Mouse (Mus musculus) testis, adult 2 months (tissue): ENCODE measurements around the gene Ip6k1. TPM values are rescaled to one million over a fixed set of nuclear protein-coding genes. Genes with fewer than 3 reads are reported as not detected.

ENCODE experiments used
- H3K27ac ChIP-seq: fragments of 200-500 bp; 2 replicates; pipeline ENCODE4 v1.5.1; 2012; ENCODE audit warnings: low read depth, low read length; ENCODE audit not compliant: control insufficient read depth, insufficient read depth
- H3K27me3 ChIP-seq: fragments of 200-500 bp; 2 replicates; pipeline ENCODE4 v1.6.1; 2012; ENCODE audit warnings: mild to moderate bottlenecking, low read length, moderate library complexity; ENCODE audit not compliant: control insufficient read depth, insufficient read depth
- H3K36me3 ChIP-seq: fragments of 200-500 bp; 2 replicates; pipeline ENCODE4 v1.6.1; 2012; ENCODE audit warnings: mild to moderate bottlenecking, low read length; ENCODE audit not compliant: control insufficient read depth, insufficient read depth
- H3K4me1 ChIP-seq: fragments of 200-500 bp; 2 replicates; pipeline ENCODE4 v1.6.1; 2012; ENCODE audit warnings: low read length; ENCODE audit not compliant: control insufficient read depth, insufficient read depth
- H3K4me3 ChIP-seq: fragments of 200-500 bp; 2 replicates; pipeline ENCODE4 v1.5.1; 2012; ENCODE audit warnings: low read depth, mild to moderate bottlenecking, low read length, moderate library complexity, mixed read lengths; ENCODE audit not compliant: control insufficient read depth
- CTCF ChIP-seq: fragments of 200-500 bp; IDR thresholded peaks from 2 replicates; pipeline ENCODE4 v1.5.1; 2012; ENCODE audit warnings: low read depth, mild to moderate bottlenecking, inconsistent platforms, low read length, moderate library complexity; ENCODE audit not compliant: control insufficient read depth, insufficient read depth, insufficient replicate concordance
- POLR2A ChIP-seq: fragments of 200-500 bp; IDR thresholded peaks from 2 replicates; pipeline ENCODE4 v1.6.1; 2012; ENCODE audit warnings: low read depth, mild to moderate bottlenecking, inconsistent platforms, low read length, moderate library complexity; ENCODE audit not compliant: control insufficient read depth
- polyA plus RNA-seq: library from polyadenylated mRNA; depleted of rRNA; stranded (reverse); fragments of >200 nt; gene quantifications from 2 replicates; pipeline ENCODE4 v1.2.3, GENCODE M21; 2012; rRNA removed

Ip6k1 gene
- 247 and 280 TPM in 2 replicates for polyA plus RNA-seq

- H3K36me3 ChIP-seq = no peaks in the 10 kb centered on the region
- 0 out of 2 replicates have a peak, but pooled peaks have one; percentile 9 for TF ChIP-seq CTCF
- peak; percentile 95 for TF ChIP-seq POLR2A
- peak within 1 kb of the TSS; percentile 97 for H3K4me3 ChIP-seq
- H3K27ac ChIP-seq = peak within 1 kb of the TSS; percentile 90
- H3K27me3 ChIP-seq = no peaks in the 10 kb centered on the region
- peaks cover 5% of the 10 kb centered on the region for H3K4me1 ChIP-seq
Measured at GRCm38 (mm10) chr9:108001922-108002770, at the start of gene Ip6k1. Ip6k1 (plus strand) TSS chr9:108002501.

GRCm38 (mm10) chr9:107955613-107956289, 46.5 kb upstream of the Ip6k1 start:
- no peak overlapping the region for H3K4me3 ChIP-seq
- no peak overlapping the region for H3K27ac ChIP-seq
- no peaks in the 10 kb centered on the region for H3K27me3 ChIP-seq
- no peak for TF ChIP-seq CTCF
- no peak for TF ChIP-seq POLR2A
- peaks cover 3% of the 10 kb centered on the region; the same call in 1 of the 2 replicates for H3K4me1 ChIP-seq
- H3K36me3 ChIP-seq = peaks cover 1% of the 10 kb centered on the region

GRCm38 (mm10) chr9:107957141-107957540, 45.2 kb upstream of the Ip6k1 start:
- H3K4me1 ChIP-seq = no peaks in the 10 kb centered on the region
- H3K4me3 ChIP-seq = no peak overlapping the region
- peaks cover 1% of the 10 kb centered on the region for H3K36me3 ChIP-seq
- TF ChIP-seq POLR2A (no peak), CTCF (no peak)
- no peaks in the 10 kb centered on the region for H3K27me3 ChIP-seq
- no peak overlapping the region for H3K27ac ChIP-seq

- H3K4me3 ChIP-seq = no peak overlapping the region
- H3K4me1 ChIP-seq = no peaks in the 10 kb centered on the region
- H3K27ac ChIP-seq = no peak overlapping the region
- H3K27me3 ChIP-seq = no peaks in the 10 kb centered on the region
- peaks cover 1% of the 10 kb centered on the region for H3K36me3 ChIP-seq
- TF ChIP-seq CTCF (no peak), POLR2A (no peak)
Measured at GRCm38 (mm10) chr9:107959896-107960295, 42.4 kb upstream of the Ip6k1 start.

- H3K4me3 ChIP-seq = no peak overlapping the region
- no peak overlapping the region for H3K27ac ChIP-seq
- TF ChIP-seq POLR2A (no peak), CTCF (no peak)
- no peaks in the 10 kb centered on the region for H3K4me1 ChIP-seq
- no peaks in the 10 kb centered on the region for H3K27me3 ChIP-seq
- H3K36me3 ChIP-seq = peaks cover 1% of the 10 kb centered on the region
Measured at GRCm38 (mm10) chr9:107960928-107961327, 41.4 kb upstream of the Ip6k1 start.

- TF ChIP-seq POLR2A (no peak), CTCF (no peak)
- peaks cover 1% of the 10 kb centered on the region for H3K36me3 ChIP-seq
- H3K27ac ChIP-seq = no peak overlapping the region
Measured at GRCm38 (mm10) chr9:107961351-107961762, 40.9 kb upstream of the Ip6k1 start.

GRCm38 (mm10) chr9:107961881-107962280, 40.4 kb upstream of the Ip6k1 start:
- Histone ChIP-seq H3K36me3 (peaks cover 1% of the 10 kb centered on the region), H3K4me1 (no peaks in the 10 kb centered on the region), H3K27ac (no peak overlapping the region), H3K4me3 (no peak overlapping the region), H3K27me3 (no peaks in the 10 kb centered on the region)
- TF ChIP-seq CTCF (no peak), POLR2A (no peak)

More at GRCm38 (mm10) chr9:107961351-107961762, 40.9 kb upstream of the Ip6k1 start:
- Histone ChIP-seq H3K4me3 (no peak overlapping the region), H3K27me3 (no peaks in the 10 kb centered on the region), H3K4me1 (no peaks in the 10 kb centered on the region)
